Mouse (Mus musculus) liver, embryonic 16.5 days (tissue): ENCODE measurements around the gene Henmt1. TPM values are rescaled to one million over a fixed set of nuclear protein-coding genes. Genes with fewer than 3 reads are reported as not detected.

ENCODE experiments used
- ATAC-seq: fragments of 200-750 bp; cut with Nextera tagmentation; 2 replicates; pipeline ENCODE4 v1.8.0; 2017; ENCODE audit warnings: low read depth, mild to moderate bottlenecking, moderate number of reproducible peaks, moderate library complexity
- H3K27ac ChIP-seq: fragments of 300-500 bp; sonication (generic); 2 replicates; pipeline ENCODE4 v1.5.1; 2014; ENCODE audit warnings: mild to moderate bottlenecking, low read length
- H3K27me3 ChIP-seq: fragments of 300-500 bp; sonication (generic); 2 replicates; pipeline ENCODE4 v1.6.1; 2014; ENCODE audit warnings: low read depth, low read length, mixed read lengths; ENCODE audit not compliant: control insufficient read depth, insufficient read depth
- H3K36me3 ChIP-seq: fragments of 300-500 bp; sonication (generic); 2 replicates; pipeline ENCODE4 v1.6.1; 2014; ENCODE audit warnings: mild to moderate bottlenecking; ENCODE audit not compliant: control insufficient read depth, insufficient read depth
- H3K4me1 ChIP-seq: fragments of 300-500 bp; sonication (generic); 2 replicates; pipeline ENCODE4 v1.6.1; 2014; ENCODE audit warnings: low read depth, low read length, mixed read lengths; ENCODE audit not compliant: control insufficient read depth
- H3K4me2 ChIP-seq: fragments of 300-500 bp; sonication (generic); 2 replicates; pipeline ENCODE4 v1.6.1; 2014; ENCODE audit warnings: low read depth, low read length, mixed read lengths
- H3K4me3 ChIP-seq: fragments of 300-500 bp; sonication (generic); 2 replicates; pipeline ENCODE4 v1.5.1; 2014; ENCODE audit warnings: low read depth, mild to moderate bottlenecking, low read length
- H3K9ac ChIP-seq: fragments of 300-500 bp; sonication (generic); 2 replicates; pipeline ENCODE4 v1.6.1; 2014; ENCODE audit warnings: low read depth, low read length
- H3K9me3 ChIP-seq: fragments of 300-500 bp; sonication (generic); replicated peaks from 2 replicates; pipeline ENCODE4 v1.6.1; 2016; ENCODE audit warnings: low read length; ENCODE audit not compliant: control insufficient read depth
- WGBS: fragments of 180-500 bp; shearing (Covaris S2); extraction: QIAGEN DNeasy Blood & Tissue Kit; methylation state at CpG from one replicate; pipeline ENCODE4 v1.1.7; 2014; ENCODE audit not compliant: insufficient replicate concordance; 5-methylcytosine and 5-hydroxymethylcytosine counted together
- polyA plus RNA-seq: library from polyadenylated mRNA; unstranded; fragments of >200 nt; fragmentation: Nextera tagmentation; extraction: Ambion mirVana; gene quantifications from 2 replicates; pipeline ENCODE4 v1.2.1, GENCODE M21; 2015

The Henmt1 gene
- polyA plus RNA-seq, 1 experiment from 2014 or later = not detected

DNA sequence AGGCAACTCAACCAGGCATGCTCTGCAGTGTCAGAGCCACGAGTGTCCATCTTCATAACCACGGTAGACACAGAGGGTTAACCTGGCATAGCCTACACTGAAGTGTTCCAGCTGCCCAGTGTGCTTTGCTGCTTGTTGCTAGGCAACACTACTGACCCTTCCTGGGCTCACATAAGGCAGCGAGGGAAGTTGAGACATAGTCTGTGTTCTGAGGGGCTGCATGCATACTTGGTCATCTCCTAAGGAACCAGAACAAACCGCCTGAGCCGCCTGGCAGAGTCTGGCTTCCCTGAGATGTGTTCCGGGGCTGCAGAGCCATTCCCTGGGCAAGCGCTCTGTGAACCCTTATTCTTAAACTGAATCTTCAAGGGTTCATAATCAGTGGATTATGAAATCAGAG lies 21.6 kb downstream of the Henmt1 start:
- no peak overlapping the region for H3K4me3 ChIP-seq
- H3K27ac ChIP-seq = no peak overlapping the region
- H3K4me1 ChIP-seq = no peaks in the 10 kb centered on the region
- H3K27me3 ChIP-seq = no peaks in the 10 kb centered on the region
- no peaks in the 10 kb centered on the region for H3K9me3 ChIP-seq
- H3K4me2 ChIP-seq = no peak overlapping the region
- WGBS = 54% methylated on average over 7 of the region's 7 CpGs
- ATAC-seq = no peak
- H3K9ac ChIP-seq = no peak overlapping the region
- H3K36me3 ChIP-seq = no peaks in the 10 kb centered on the region

- Histone ChIP-seq H3K27me3 (no peaks in the 10 kb centered on the region), H3K4me2 (no peak overlapping the region), H3K4me1 (no peaks in the 10 kb centered on the region), H3K36me3 (no peaks in the 10 kb centered on the region), H3K4me3 (no peak overlapping the region), H3K9ac (no peak overlapping the region), H3K27ac (no peak overlapping the region), H3K9me3 (no peaks in the 10 kb centered on the region)
- no peak for ATAC-seq
- 26% methylated on average over 6 of the region's 6 CpGs for WGBS
These were observed 22.0 kb downstream of the Henmt1 start for GRCm38 (mm10) chr3:108961655-108962054.

DNA sequence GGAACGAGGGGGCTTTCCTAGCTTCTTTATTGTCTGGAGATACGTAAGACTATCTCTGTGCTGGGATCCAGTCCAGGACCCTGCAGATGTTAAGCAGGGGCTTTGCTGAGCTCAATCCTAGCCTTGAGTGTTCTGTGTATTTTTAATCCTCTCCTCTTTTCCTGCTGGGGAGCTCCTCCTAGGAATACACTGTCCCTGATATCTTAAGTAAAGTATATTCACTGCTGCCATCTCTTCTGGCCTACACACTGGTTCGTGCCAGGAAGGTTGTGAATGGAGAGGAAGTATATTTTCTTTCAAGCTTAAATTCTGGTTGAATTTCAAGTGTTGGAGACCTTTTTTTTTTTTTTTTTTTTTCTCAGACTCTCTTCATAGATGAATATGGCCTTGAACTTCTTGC lies 23.6 kb downstream of the Henmt1 start:
- no peaks in the 10 kb centered on the region for H3K4me1 ChIP-seq
- H3K27me3 ChIP-seq = no peaks in the 10 kb centered on the region
- no peak overlapping the region for H3K4me2 ChIP-seq
- no peak overlapping the region for H3K9ac ChIP-seq
- no peaks in the 10 kb centered on the region for H3K36me3 ChIP-seq
- no peak overlapping the region for H3K27ac ChIP-seq
- ATAC-seq = no peak
- WGBS = 71% methylated on average over 3 of the region's 3 CpGs
- no peaks in the 10 kb centered on the region for H3K9me3 ChIP-seq
- H3K4me3 ChIP-seq = no peak overlapping the region

DNA sequence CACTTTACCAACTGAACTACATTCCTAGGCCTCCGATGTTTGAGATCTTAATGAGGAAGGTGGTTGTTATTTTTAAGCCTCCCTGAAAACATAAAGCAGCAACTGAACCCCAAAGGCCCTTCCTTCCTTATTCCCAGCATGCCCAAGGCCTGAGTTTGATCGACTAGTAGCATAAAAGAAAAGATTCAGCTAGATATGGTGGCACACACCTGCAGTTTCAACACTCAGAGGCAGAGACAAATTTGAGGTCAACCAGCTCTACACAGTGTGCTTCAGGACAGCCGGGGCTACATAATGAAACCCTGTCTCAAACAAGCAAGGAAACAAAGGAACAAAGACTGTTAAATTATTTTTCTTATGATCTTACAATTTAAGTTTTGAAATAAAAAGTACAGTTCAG lies 24.1 kb downstream of the Henmt1 start:
- Histone ChIP-seq H3K36me3 (no peaks in the 10 kb centered on the region), H3K27me3 (no peaks in the 10 kb centered on the region), H3K4me3 (no peak overlapping the region), H3K9me3 (no peaks in the 10 kb centered on the region), H3K9ac (no peak overlapping the region), H3K4me2 (no peak overlapping the region), H3K27ac (no peak overlapping the region), H3K4me1 (no peaks in the 10 kb centered on the region)
- ATAC-seq = no peak
- 53% methylated on average over 3 of the region's 3 CpGs for whole genome bisulfite sequencing

GRCm38 (mm10) chr3:108964361-108965044 lies 24.8 kb downstream of the Henmt1 start:
- Histone ChIP-seq H3K4me1 (no peaks in the 10 kb centered on the region), H3K9me3 (no peaks in the 10 kb centered on the region), H3K4me2 (no peak overlapping the region), H3K9ac (no peak overlapping the region), H3K4me3 (no peak overlapping the region), H3K36me3 (no peaks in the 10 kb centered on the region), H3K27ac (no peak overlapping the region), H3K27me3 (no peaks in the 10 kb centered on the region)
- 79% methylated on average over 7 of the region's 7 CpGs for WGBS
- ATAC-seq = no peak

DNA sequence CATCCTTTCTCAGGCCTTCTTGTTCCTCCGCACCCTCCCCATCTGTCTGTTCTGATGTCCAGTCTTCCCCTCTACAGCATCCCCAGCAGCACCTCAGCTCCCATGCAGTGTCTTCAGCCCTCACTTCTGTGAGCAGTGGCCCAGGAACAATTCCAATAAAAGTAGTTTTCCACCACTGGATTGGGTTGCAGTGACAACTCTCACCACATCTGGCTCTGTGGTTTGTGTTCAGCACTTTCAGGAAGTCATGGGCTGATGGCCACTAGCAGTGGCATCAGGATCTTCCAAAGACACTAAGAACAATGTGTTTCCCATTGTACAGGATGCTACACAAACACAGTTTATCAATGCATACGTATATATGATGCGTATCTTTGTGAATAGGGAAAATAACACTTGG lies 26.4 kb downstream of the Henmt1 start:
- Histone ChIP-seq H3K4me1 (no peaks in the 10 kb centered on the region), H3K9ac (no peak overlapping the region), H3K27ac (no peak overlapping the region), H3K9me3 (no peaks in the 10 kb centered on the region), H3K36me3 (no peaks in the 10 kb centered on the region), H3K4me3 (no peak overlapping the region), H3K27me3 (no peaks in the 10 kb centered on the region), H3K4me2 (no peak overlapping the region)
- ATAC-seq = no peak
- WGBS = 59% methylated on average over 3 of the region's 3 CpGs

DNA sequence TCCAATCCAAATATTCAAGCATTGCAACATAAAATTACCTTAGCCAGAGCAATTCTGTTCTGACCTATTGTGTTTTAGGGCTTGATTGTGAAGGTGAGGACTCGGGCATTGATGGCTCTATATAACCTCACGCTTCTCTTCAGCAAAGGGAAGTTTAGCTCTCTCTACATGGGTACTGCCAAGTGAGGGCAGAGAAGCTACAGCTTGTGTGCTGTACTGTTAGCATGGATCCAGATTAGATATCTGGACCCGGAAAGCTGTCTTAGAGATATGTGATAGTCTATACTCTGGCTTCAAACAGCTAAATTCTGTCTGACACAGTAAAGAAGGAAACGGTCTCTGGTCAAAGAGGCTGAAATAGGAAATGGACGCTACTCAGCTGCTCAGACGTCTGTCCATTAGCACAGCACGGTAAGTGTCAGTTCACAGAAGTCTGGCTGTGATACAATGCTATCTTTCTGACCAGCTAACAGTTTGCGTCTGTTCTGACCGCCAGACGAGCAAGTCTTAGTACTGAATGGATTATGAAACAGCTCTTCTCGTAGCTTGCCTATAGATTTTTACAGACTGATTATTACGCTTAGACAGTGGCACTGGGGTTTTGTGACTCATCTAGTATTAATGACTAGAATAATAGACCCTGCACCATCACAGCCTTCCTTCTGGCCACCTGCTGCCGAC lies 34.4 kb downstream of the Henmt1 start:
- 0 out of 2 replicates have a peak overlapping the region, but pooled peaks have one; percentile 6 for H3K4me2 ChIP-seq
- H3K4me1 ChIP-seq = no peaks in the 10 kb centered on the region
- peak; percentile 55 for ATAC-seq

GRCm38 (mm10) chr3:108974920-108975485 lies 35.3 kb downstream of the Henmt1 start:
- H3K4me3 ChIP-seq = no peak overlapping the region
- H3K27me3 ChIP-seq = no peaks in the 10 kb centered on the region
- no peaks in the 10 kb centered on the region for H3K36me3 ChIP-seq
- no peak for ATAC-seq
- H3K9me3 ChIP-seq = no peaks in the 10 kb centered on the region
- H3K27ac ChIP-seq = no peak overlapping the region
- WGBS = 73% methylated on average over 15 of the region's 15 CpGs
- no peaks in the 10 kb centered on the region for H3K4me1 ChIP-seq
- H3K4me2 ChIP-seq = no peak overlapping the region
- no peak overlapping the region for H3K9ac ChIP-seq

More for the DNA sequence above, 34.4 kb downstream of the Henmt1 start:
- no peak overlapping the region for H3K4me3 ChIP-seq
- no peaks in the 10 kb centered on the region for H3K36me3 ChIP-seq
- H3K9me3 ChIP-seq = no peaks in the 10 kb centered on the region
- no peak overlapping the region for H3K27ac ChIP-seq
- no peaks in the 10 kb centered on the region for H3K27me3 ChIP-seq
- 33% methylated on average over 13 of the region's 13 CpGs for WGBS
- no peak overlapping the region for H3K9ac ChIP-seq

- Histone ChIP-seq H3K9ac (no peak overlapping the region), H3K27me3 (no peaks in the 10 kb centered on the region), H3K9me3 (no peaks in the 10 kb centered on the region), H3K4me1 (no peaks in the 10 kb centered on the region), H3K4me3 (no peak overlapping the region), H3K4me2 (no peak overlapping the region), H3K27ac (no peak overlapping the region), H3K36me3 (no peaks in the 10 kb centered on the region)
- WGBS = 77% methylated on average over 13 of the region's 13 CpGs
- no peak for ATAC-seq
These were observed 37.8 kb downstream of the Henmt1 start for GRCm38 (mm10) chr3:108977340-108978030.
